Mouse (Mus musculus) urinary bladder, adult 18-20 months (tissue): Measurements from ENCODE around the gene Mprip.
A peak's percentile ranks its signal among the peaks of the same experiment; 100 is the strongest.

Experiments used
- DNase-seq, 2 experiments: peaks; one replicate each; pipeline ENCODE4 v3.0.0; 2022; ENCODE audit warnings: low spot score in 2 of 2, mixed read lengths in 2 of 2

Mprip gene

DNA sequence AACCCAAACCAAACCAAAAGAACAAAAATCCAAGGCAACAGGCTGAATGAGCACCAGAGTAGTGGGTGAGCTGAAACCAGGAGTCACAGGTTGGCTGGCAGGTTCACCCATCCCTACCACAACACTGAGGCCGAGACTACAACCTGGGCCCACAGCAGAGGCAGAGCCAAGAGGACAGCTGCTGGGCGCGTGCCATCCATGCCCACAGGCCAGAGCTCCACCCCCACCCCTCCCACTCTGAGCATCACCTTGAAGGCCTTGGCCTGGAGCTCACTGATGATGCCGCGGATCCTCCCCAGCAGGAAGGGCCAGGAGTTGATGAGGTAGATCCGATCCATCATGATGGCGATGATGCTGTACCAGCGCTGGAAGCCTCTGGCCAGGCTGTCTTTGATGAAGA, 140.8 kb downstream of the Mprip start:
- no peak for DNase-seq

DNA sequence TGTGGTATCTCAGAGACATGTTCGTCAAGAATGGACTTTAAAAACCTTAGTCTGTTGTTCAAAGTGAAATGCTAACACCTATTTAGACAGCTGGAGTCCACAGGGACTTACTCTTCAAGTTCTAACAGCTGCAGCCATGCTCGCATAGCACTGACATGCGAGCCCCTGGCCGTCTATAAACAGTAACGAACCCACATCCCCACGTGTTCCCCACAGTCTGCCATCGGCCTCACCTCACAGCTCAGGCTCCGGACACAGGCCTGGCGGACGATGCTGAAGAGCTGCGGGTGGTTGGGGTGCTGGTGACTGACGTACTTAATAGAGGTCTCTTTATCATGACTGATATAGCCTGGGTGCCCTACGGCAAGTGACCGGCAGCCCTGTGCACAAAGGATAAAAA, 142.4 kb downstream of the Mprip start:
- no peak for DNase-seq

DNA sequence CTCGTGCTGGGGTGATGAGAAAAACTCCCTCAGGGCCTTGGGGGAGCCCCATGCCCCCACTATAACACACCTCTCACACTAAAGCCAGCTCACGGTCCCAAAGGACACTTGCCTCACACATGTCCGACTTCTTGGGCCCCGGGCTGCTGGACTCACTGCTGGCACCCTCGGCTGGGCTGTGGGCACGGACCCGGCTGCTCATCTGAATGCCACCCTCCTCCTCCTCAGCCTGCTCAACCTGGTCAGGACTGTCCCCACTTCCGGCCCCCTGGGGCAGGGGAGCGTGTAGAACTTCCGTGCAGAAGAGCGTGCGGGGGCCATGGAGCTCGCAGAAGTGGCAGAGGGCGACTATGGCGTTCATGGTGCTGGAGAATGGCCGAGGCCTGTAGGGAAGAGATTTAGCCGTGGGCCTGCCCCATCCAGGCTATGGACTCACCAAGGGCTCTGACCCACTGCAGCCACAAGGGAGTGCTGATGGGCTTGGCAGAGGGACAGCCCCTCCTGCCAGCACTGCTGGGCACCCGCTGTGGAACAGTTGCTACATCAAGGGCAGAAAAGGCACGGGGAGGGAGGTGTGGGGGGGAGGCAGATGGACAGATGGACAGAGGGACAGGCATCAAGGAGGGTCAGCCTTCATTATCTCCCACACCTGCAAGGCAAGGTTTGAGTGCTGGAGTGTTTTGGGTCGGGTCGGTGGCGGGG, 143.5 kb downstream of the Mprip start:
- no peak for DNase-seq

DNA sequence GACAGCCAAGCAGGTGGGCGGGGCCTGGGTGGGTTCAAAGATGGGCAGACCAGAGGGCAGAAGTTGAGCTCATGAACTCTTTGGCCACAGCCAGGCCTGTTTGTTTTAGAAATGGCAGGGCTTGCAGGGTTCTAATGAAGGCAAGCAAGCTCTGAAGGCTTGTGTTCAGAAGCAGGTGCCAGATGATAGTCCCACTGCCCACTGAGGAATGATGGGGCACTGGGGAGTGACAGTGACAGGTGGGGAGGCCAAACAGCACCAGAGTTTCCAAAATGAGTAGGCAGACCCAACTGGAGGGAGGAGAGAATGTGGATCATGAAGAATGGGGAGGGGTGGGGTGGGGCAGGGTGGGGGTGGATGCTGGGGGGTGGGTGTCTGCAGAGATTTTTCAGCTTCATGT, 144.2 kb downstream of the Mprip start:
- DNase-seq: no peak

DNA sequence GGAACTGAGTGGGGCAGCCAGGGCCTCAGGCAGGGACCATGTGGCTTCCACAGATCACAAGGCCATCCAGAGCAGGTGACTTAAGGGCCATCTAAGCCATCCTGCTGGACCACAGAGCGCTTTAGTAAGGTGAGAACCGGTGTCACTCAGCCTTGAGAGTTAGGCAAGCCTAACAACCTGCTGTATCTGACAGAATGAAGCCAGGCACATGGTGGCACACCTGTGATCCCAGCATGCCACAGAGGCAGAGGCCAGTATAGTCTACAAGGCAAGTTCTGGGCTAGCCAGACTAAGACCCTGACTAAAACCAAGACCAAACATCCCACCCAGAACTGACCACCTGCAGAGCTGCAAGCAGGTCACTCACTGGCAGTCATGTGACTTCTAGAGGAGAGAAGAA, 144.6 kb downstream of the Mprip start:
- DNase-seq: no peak

DNA sequence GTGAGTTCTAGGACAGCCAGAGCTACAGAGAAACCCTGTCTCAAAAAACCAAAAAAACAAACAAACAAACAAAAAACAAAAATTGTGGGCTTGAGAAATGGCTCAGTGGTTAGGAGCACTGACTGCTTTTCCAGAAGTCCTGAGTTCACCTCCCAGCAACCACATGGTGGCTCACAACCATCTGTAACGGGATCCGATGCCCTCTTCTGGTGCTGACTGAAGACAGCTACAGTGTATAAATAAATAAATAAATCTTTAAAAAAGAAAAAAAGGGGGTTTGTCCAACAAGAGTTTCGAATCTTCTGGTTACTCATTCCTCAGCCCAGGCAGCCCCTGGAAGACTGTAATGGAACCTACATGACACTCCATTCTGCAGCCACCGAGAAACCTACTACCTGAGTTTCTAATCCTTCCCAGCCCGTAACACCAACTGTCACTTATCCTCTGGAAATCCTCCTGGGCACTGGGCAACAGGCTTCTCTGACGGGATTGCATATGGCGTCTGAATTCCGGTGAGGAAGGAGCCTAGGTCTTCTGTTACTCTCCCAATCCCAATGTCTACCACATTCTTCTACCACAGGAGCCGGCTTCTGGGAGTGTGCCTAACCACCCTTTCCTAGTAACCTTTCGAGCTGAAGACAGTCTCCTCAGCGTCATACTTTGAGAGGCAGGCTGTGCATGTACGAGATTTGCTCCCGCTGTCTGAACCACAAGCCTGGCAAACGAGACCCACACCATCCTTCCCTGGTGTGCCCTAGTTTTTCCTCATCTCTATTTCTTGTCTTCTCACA, 147.3 kb downstream of the Mprip start:
- no peak for DNase-seq

DNA sequence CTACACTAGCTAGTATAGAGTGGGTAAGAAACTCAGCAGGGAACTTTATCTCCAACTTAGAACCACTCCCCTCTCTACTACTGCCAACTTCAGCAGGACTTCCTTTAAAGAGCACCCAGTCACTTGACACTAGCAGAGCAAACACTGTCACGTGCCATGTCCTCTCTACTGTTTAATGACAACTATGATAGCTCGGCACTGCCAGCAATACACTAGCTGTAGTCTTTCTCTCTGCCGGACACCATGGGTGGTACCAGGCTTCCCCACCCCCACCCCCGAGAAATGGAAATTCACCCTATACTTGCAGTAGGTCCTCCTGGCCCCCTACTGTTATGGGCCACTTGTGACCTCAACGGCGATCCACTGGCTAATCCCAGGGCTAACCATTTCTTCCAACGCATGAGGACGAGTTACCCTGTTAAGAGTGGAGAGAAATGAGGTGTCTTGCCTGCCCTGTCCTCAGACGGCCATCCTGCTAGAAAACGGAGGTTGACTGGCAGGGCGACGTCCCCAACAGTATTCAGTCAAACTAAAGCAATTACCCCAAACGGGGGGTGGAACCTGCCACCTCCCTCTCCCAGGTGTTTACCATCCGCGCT, 148.1 kb downstream of the Mprip start:
- no peak for DNase-seq

DNA sequence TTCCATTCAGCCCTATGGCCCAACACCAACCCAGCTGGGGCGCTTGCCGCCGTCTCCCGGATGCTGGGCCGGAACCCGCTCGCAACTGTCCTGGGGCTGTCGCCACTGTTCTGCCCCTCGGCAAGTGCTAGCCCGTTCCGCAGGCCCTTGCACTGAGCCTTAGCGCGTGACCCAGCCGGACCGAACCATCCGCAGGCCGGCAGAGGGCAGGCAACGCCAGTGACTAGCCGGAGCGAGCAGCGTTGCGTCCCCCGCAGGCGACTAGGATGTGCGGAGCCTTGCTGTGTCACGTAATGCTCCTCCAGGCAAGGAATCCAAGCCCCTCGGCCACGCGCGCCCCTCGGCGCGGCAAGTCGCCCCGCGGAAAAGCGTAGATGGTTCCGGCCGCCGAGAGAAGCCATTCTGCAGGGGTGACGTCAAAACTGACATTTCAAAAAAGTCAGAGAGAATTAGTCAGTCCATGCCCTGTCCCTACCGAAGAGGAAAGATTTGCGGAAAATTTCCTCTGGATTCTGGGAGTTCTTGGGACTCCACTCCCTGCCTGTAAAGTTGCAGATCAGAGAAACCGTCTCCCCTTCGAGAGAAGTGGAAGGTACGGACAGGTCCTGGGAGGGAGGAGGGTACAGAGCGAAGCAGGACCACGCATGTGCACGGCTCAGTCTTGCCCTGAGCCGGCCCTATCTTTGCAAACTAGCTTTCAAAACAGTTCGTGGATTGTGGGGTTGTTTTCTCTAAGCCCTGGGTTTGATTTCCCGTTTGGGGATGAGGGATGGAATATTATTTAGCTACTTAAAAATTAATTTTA, 148.8 kb downstream of the Mprip start, which contains the start of gene Flcn:
Gene Flcn, minus strand, starts transcription at position 347 of the 805 bp plus-strand sequence.
- peak; percentile 82 to 90 for DNase-seq

DNA sequence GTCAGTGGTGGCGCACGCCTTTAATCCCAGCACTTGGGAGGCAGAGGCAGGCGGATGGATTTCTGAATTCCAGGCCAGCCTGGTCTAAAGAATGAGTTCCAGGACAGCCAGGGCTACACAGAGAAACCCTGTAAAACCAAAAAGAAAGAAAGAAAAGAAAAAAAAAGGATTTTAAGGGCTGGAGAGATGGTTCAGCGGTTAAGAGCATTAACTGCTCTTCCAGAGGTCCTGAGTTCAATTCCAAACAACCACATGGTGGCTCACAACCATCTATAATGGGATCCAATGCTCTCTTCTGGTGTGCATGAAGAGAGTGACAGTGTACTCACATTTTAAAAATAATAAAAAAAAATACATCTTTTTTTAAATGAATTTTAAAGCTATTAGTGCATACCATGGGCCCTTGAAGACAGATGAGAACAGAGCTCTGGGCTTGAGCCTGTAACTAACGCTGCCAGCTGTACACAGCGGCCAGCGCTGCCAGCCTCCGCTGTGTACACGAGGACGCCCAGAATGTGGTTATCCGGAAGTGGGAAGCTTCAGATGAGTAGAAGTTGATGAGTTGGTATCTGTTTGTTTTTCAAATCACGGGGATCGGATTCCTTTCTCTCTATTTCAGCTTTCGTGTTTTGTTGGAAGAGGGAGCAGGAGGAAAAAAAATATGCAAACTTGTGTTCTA, 149.5 kb downstream of the Mprip start:
- DNase-seq: no peak

DNA sequence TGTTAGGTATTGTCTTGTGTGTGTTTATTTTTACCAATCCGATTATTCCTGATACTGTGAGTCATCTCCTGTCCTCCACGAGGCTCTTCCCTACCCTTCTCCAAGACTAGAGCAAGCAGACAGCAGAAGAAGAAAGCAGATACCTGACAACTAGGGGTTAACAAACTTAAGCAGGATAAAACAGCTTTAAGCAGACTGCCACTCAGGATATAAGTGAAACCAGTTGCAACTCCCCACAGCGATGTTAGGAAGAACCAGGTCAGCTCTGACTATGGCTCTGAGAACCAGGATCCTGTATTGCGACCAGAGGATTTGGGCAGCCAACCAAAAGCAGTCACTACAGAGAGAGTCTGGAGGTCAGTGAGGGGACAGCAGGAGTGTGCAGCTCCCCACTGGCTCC, 150.1 kb downstream of the Mprip start:
- no peak for DNase-seq

DNA sequence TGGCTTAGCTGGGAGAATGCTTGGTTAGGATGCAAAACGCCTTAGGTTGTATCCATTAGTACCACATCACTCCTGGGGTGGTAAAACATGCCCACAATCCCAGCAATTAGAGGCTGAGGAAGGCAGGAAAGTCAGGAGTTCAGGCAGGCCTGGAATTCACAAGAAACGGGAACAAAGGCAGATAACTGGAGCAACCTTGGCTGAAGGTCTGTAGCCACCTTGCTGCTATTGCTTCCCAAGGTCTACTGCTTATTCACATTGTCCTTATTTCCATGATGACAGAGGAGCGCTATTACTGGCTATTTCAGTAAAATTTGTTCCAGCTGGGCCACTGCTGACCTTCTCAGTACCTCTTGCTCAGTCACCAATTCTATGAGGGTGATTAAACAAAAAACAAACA, 152.2 kb downstream of the Mprip start:
- no peak for DNase-seq

DNA sequence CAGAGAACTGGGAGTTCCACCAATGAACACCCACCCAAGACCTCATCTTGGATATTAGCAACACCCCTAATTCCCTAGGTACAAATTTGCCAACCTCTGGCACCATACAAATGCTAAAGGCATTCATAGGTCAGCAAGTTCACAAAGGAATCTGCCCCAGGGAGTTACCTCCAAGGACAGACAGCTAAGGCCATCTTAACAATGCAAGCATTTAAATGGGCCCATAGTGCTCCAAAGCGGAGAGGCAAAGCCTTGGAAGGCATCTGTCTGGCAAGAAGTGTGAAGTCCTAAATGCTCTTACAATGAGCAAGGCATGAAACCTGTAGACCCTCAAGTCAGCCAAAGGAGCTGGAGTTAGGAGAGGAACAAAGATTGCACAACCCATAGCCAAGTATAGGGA, 153.2 kb downstream of the Mprip start:
- DNase-seq: no peak

DNA sequence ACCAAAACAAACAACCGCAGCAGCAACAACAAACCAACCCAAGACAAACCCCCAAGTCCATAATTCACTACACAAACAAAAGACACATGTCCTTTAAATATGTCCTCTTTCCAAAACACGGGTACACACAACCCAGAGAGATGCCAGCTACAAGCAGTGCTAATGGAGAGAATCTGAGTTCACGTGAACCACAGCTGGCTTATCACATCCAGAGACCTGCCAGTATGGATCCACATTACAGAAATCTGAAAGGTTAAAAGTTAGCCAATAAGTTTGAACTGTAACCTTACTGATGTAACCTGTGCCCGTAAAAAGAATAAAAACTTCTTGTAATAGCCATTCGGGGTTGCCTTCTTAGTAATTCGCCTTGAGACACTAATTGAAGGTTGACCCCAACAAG, 153.8 kb downstream of the Mprip start:
- no peak for DNase-seq

DNA sequence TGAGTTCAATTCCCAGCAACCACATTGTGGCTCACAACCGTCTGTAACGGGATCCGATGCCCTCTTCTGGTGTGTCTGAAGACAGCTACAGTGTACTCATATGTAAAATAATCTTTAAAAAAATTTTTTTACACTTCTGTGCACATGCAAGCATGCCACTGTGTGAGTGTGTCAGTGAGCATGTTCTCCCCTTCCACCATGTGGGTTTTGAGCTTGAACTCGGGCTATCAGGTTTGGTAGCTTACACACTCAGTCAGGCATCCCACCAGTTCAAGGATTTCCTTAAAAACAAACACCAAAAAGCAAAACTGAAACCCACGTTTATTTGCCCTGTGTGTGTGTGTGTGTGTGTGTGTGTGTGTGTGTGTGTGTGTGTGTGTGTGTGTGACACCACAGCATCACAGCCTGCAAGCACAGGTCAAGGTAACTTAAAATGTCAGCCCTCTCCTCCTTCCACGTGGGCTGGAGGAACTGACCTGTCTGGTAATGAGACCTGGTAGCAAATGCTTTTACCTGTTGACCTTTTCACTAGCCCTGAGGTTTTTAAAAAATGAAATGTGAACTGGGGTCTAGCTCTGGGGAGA, 154.5 kb downstream of the Mprip start:
- no peak for DNase-seq

DNA sequence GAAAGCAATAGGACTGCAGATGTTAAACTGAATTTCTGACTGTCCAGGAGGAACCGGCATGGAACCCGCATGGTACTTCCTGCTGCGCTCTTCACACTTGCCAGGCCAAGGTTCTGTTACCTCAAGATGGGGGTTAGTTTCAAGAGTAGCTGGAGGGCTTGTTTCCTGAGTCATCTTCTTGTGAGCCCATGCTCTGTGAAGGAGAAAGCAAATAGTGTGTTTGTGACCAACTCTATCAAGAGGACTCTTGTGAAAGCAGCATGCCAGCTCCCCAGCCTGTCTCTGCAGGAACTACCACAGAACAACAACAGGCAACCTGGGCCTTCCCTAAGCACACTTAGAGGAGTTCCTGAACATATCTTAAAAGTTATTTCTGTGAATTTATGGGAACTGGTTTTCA, 156.8 kb downstream of the Mprip start:
- DNase-seq: no peak

DNA sequence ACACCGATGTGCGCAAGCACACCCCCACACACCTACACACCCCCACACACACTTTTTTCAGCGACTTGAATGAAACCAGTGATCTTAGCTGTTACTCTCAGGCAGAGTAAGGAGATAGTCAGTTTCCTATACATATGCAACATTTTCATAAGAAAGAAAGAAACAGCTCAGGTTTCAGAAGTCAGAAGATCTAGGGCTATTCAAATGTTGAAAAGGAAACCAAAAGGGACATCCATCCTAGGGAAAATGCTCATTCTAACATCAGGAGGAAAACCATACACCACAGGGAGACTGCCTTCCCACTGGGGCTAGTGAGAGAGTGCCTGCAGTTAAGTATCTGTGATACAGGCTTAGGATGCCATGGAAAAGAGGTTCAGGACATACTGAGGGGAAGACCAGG, 160.5 kb downstream of the Mprip start:
- no peak for DNase-seq
